Mouse (Mus musculus) forebrain, postnatal 0 days (tissue): ENCODE data around the gene Plpp7. TPM values are rescaled to one million over a fixed set of nuclear protein-coding genes. Genes with fewer than 3 reads are reported as not detected.

ENCODE experiments used
- ATAC-seq: fragments of 200-750 bp; cut with Nextera tagmentation; 2 replicates; pipeline ENCODE4 v1.8.0; 2017; ENCODE audit warnings: mild to moderate bottlenecking, moderate library complexity
- DNase-seq: peaks from one replicate; pipeline ENCODE4 v3.0.0-alpha.2; 2015
- H3K27ac ChIP-seq: fragments of 300-500 bp; sonication (generic); 2 replicates; pipeline ENCODE4 v1.5.1; 2014; ENCODE audit warnings: low read depth, mild to moderate bottlenecking, antibody characterized with exemption, low read length, moderate library complexity, mixed read lengths
- H3K27me3 ChIP-seq: fragments of 300-500 bp; sonication (generic); 2 replicates; pipeline ENCODE4 v1.6.1; 2014; ENCODE audit warnings: mild to moderate bottlenecking, low read length, mixed read lengths; ENCODE audit not compliant: insufficient read depth
- H3K36me3 ChIP-seq: fragments of 300-500 bp; sonication (generic); 2 replicates; pipeline ENCODE4 v1.6.1; 2014; ENCODE audit warnings: mild to moderate bottlenecking, moderate library complexity; ENCODE audit not compliant: insufficient read depth
- H3K4me1 ChIP-seq: fragments of 300-500 bp; sonication (generic); 2 replicates; pipeline ENCODE4 v1.6.1; 2014; ENCODE audit warnings: antibody characterized with exemption; ENCODE audit not compliant: insufficient read depth
- H3K4me2 ChIP-seq: fragments of 300-500 bp; sonication (generic); 2 replicates; pipeline ENCODE4 v1.6.1; 2014; ENCODE audit warnings: low read depth, mild to moderate bottlenecking, moderate library complexity
- H3K4me3 ChIP-seq: fragments of 300-500 bp; sonication (generic); 2 replicates; pipeline ENCODE4 v1.5.1; 2014; ENCODE audit warnings: low read depth, low read length, mixed read lengths
- H3K9ac ChIP-seq: fragments of 300-500 bp; sonication (generic); 2 replicates; pipeline ENCODE4 v1.6.1; 2014; ENCODE audit warnings: mild to moderate bottlenecking
- H3K9me3 ChIP-seq: fragments of 300-500 bp; sonication (generic); 2 replicates; pipeline ENCODE4 v1.6.1; 2016; ENCODE audit warnings: low read length
- CTCF ChIP-seq: sonication (generic); IDR thresholded peaks from 2 replicates; pipeline ENCODE4 v1.5.1; 2016; ENCODE audit warnings: antibody characterized with exemption, control low read depth, low read depth
- WGBS: fragments of 180-500 bp; shearing (Covaris S2); extraction: QIAGEN DNeasy Blood & Tissue Kit; methylation state at CpG from one replicate; pipeline ENCODE4 v1.1.7; 2014; 5-methylcytosine and 5-hydroxymethylcytosine counted together
- polyA plus RNA-seq: library from polyadenylated mRNA; unstranded; fragments of >200 nt; fragmentation: Nextera tagmentation; extraction: Ambion mirVana; gene quantifications from 2 replicates; pipeline ENCODE4 v1.2.1, GENCODE M21; 2015
- total RNA-seq: library from RNA; depleted of rRNA; stranded (reverse); fragments of >200 nt; gene quantifications from 2 replicates; pipeline ENCODE4 v1.2.3, GENCODE M21; 2014

Gene Plpp7
- total and polyA plus RNA-seq, 2 experiments from 2014 or later = 21.5 to 24.0 TPM

GRCm38 (mm10) chr2:32080681-32081080, 14.6 kb upstream of the Plpp7 start:
- peaks cover 22% of the 10 kb centered on the region for H3K27me3 ChIP-seq
- H3K4me1 ChIP-seq = no peaks in the 10 kb centered on the region
- 92% methylated on average over 3 of the region's 3 CpGs for WGBS
- no peak overlapping the region for H3K4me3 ChIP-seq
- ATAC-seq (no peak), DNase-seq (no peak)
- H3K4me2 ChIP-seq = no peak overlapping the region
- no peak overlapping the region for H3K27ac ChIP-seq
- no peak overlapping the region for H3K9ac ChIP-seq
- TF ChIP-seq CTCF = no peak
- H3K36me3 ChIP-seq = no peaks in the 10 kb centered on the region
- H3K9me3 ChIP-seq = no peaks in the 10 kb centered on the region

- ATAC-seq (no peak), DNase-seq (no peak)
- TF ChIP-seq CTCF = no peak
- Histone ChIP-seq H3K27ac (no peak overlapping the region), H3K4me3 (no peak overlapping the region), H3K36me3 (no peaks in the 10 kb centered on the region), H3K4me2 (no peak overlapping the region), H3K9ac (no peak overlapping the region), H3K4me1 (no peaks in the 10 kb centered on the region), H3K9me3 (no peaks in the 10 kb centered on the region), H3K27me3 (peaks cover 22% of the 10 kb centered on the region)
- 83% methylated on average over 14 of the region's 14 CpGs for WGBS
These were observed 13.9 kb upstream of the Plpp7 start for GRCm38 (mm10) chr2:32081296-32081929.

- peaks cover 22% of the 10 kb centered on the region for H3K27me3 ChIP-seq
- H3K36me3 ChIP-seq = no peaks in the 10 kb centered on the region
- 55% methylated on average over 2 of the region's 2 CpGs for WGBS
- H3K9me3 ChIP-seq = no peaks in the 10 kb centered on the region
- DNase-seq (no peak), ATAC-seq (no peak)
- H3K4me2 ChIP-seq = no peak overlapping the region
- no peak overlapping the region for H3K27ac ChIP-seq
- H3K4me3 ChIP-seq = no peak overlapping the region
- no peak for TF ChIP-seq CTCF
- no peaks in the 10 kb centered on the region for H3K4me1 ChIP-seq
- H3K9ac ChIP-seq = no peak overlapping the region
These were observed 13.1 kb upstream of the Plpp7 start for GRCm38 (mm10) chr2:32082229-32082628.

GRCm38 (mm10) chr2:32083159-32084011, 11.9 kb upstream of the Plpp7 start:
- DNase-seq (no peak), ATAC-seq (no peak)
- Histone ChIP-seq H3K36me3 (no peaks in the 10 kb centered on the region), H3K27me3 (peaks cover 22% of the 10 kb centered on the region), H3K4me3 (peak overlapping the region; percentile 63), H3K4me1 (no peaks in the 10 kb centered on the region), H3K4me2 (peak overlapping the region; percentile 99), H3K9ac (0 out of 2 replicates have a peak overlapping the region, but pooled peaks have one; percentile 51), H3K27ac (no peak overlapping the region), H3K9me3 (no peaks in the 10 kb centered on the region)
- TF ChIP-seq CTCF = peak; percentile 36; the same call in 1 of the 2 replicates
- WGBS = 2% methylated on average over 91 of the region's 91 CpGs

- peak within 1 kb of the TSS; percentile 51 for H3K9ac ChIP-seq
- H3K4me1 ChIP-seq = no peaks in the 10 kb centered on the region
- H3K9me3 ChIP-seq = no peaks in the 10 kb centered on the region
- peak within 1 kb of the TSS; percentile 63 for H3K4me3 ChIP-seq
- TF ChIP-seq CTCF = no peak
- H3K4me2 ChIP-seq = peak within 1 kb of the TSS; percentile 99
- peaks cover 22% of the 10 kb centered on the region for H3K27me3 ChIP-seq
- 3% methylated on average over 58 of the region's 68 CpGs for WGBS
- ATAC-seq = peak; percentile 86
- no peak within 1 kb of the TSS for H3K27ac ChIP-seq
- H3K36me3 ChIP-seq = no peaks in the 10 kb centered on the region
- DNase-seq = peak; percentile 57
These were observed 11.0 kb upstream of the Plpp7 start, which contains the start of gene Fam78a for GRCm38 (mm10) chr2:32084111-32084871. Gene Fam78a, minus strand, starts transcription at chr2:32084857.

GRCm38 (mm10) chr2:32084872-32085199, 10.5 kb upstream of the Plpp7 start:
- H3K9ac ChIP-seq = 0 out of 2 replicates have a peak overlapping the region, but pooled peaks have one; percentile 51
- no peak overlapping the region for H3K27ac ChIP-seq
- TF ChIP-seq CTCF = no peak
- no peaks in the 10 kb centered on the region for H3K4me1 ChIP-seq
- peak overlapping the region; percentile 63 for H3K4me3 ChIP-seq
- peak overlapping the region; percentile 99 for H3K4me2 ChIP-seq
- peaks cover 22% of the 10 kb centered on the region for H3K27me3 ChIP-seq
- no peak for ATAC-seq
- H3K36me3 ChIP-seq = no peaks in the 10 kb centered on the region
- DNase-seq = no peak
- 17% methylated on average over 2 of the region's 2 CpGs for WGBS
- H3K9me3 ChIP-seq = no peaks in the 10 kb centered on the region
